Mouse (Mus musculus) left cerebral cortex, adult 9 months (tissue): ENCODE measurements at regions not wholly inside any gene's neighbourhood (a gene's known extent, or its start where the extent isn't known, plus 50 kb on each side); places are given as distances from the start of the nearest gene placed in this dataset.
"Not testable (repeated sequence)": the region's sequence is repeated elsewhere in the genome, so short reads cannot be mapped to it uniquely, and the experiment has no call there.

Experiments
- DNase-seq, 2 experiments: peaks; one replicate each; pipeline ENCODE4 v3.0.0; 2022; ENCODE audit warnings: low spot score in 2 of 2

DNA sequence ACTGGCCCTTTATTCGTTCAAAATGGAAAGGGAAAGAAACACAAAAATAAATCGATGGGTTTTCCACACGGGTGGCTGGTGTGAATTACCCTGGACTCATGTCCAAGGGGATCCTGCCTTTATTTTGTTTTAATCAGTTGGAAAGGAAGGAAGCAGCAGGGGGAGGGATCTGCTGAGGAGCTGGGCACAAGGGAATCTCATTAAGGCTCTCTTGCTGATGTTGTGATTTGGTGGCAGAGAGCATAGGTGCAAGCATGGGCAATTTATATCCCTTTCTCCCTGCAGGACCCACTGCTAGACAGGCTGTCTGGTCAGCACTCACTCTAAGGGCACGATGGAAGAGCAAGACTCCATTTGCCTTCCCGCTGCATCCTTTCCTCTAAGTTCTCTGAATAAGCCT, 469.2 kb downstream of the Epha7 start:
- no peak for DNase-seq

DNA sequence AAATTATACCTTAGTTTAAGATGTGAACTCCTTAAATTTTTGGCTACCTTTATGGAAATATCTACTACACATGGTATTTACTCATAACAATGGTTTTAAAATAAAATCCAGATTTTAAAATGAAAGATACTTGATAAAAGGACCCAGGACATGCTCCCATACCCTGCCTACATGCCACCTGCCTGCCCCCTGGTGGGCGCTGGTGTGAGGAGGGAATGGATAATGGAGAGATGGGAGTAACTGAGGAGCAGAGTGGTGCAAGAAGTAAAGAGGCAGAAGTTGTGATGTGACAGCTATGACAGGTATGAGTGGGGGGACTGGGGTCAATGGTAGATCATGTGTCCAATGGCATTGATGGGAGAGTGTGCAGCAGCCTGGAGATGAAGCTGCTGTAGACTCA, 488.4 kb downstream of the Epha7 start:
- no peak for DNase-seq

DNA sequence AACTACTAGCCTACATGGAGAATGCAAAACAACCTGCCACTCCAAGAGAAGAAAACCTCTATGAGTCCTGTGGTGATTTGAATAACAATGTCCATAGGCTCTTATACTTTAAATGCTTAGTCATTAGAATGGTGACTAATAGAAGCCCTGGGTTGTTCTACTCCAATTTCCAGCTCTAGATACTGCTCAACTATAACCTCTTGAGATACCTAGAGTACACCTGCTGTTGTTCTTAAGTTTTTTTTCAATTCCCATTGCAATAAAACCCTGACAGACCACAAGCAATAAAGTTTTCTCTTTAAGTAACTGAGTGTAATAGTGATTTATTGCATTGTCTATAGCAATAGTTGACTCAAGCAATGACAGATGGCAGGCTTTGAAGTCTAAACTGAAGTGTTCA, 491.0 kb downstream of the Epha7 start:
- DNase-seq: no peak

DNA sequence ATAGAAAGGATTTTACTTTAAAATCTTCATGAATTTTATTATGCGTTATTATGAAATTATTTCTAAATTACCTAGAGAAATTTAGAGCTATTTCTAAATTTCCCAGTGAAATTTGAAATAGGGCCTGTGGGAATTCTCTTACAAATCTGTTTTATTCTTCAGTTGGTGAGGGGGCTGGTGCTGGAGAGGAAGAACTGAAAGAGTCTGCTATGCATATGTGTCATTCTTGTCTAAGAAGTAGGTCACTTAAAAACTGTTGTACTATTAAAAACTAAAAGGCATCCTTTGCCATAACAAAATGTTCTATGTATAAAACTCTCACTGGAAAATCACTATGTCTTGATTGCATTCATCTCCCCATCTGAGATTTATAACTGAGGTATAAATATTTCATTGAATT, 494.3 kb downstream of the Epha7 start:
- DNase-seq: no peak

DNA sequence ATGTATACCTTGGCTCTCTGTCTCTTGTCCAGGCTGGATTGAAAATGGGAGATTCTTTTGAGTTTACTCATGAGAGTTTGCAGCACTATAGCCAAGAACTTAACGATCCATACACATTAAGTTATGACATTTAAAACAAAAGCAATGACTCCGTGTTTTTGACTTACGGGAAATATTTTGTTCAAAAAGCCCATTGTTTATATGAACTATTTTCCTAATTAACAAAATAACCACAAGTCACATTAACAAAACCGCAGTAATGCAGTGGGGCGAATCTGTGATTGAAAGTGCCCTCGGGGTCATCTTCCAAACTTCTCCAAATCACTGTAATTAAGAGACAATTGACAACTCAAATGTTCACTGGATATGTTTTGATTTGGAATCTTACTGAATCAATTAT, 511.0 kb downstream of the Epha7 start:
- no peak for DNase-seq

DNA sequence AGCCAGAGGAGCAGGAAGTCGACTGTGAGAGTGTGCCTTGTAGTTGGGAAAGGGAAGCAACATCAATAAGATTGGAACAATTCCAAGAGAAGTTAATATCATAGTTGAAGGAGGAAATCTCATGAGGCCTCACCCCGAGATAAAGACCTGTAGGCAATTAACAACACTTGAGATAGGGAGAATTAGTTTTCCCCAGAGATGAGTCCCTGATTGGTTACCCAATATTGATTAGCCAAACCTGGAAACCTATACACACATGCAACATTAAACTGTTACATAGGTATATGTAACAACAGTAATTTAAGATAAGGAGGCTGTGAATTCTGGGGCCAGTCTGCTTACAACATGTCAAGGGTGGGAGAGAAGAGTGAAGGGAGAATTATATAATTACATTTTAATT, 516.2 kb downstream of the Epha7 start:
- DNase-seq: no peak

DNA sequence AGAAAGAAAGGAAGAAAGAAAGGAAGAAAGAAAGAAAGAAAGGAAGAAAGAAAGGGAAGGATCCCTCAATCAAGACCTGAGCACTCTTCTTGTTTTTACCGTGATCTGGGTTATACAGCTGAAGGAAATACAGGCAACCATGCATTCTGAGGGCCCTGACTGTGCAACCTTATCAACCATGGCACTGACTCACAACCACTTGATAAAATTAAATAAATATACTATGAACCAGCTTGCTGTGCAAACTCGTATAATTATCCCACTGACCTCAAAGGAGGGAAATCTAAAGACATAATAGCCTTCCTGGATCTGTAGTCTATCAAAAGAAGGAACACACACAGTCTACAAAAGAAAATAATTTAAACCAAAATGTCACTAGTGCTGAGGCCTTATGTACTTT, 518.8 kb downstream of the Epha7 start:
- DNase-seq: no peak

DNA sequence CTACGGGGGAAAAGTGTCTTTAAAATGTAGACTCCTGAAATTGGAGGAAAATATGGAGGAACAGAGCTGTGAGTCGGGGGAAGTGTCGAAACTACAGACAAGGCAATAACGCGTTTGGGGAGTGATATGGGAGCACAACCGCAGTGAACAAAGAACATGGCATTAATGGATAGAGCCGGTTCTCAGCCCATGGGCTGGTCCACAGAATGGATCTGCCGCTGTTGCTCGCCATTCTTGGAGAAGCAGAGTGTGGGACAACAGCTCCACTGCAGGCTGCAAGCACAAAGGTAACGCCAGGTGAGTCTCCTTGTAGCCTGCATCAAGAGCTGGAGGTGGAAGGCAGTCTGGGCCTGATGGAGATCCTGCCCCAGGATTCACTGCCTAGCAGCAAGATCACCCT, 524.3 kb downstream of the Epha7 start:
- DNase-seq: no peak

DNA sequence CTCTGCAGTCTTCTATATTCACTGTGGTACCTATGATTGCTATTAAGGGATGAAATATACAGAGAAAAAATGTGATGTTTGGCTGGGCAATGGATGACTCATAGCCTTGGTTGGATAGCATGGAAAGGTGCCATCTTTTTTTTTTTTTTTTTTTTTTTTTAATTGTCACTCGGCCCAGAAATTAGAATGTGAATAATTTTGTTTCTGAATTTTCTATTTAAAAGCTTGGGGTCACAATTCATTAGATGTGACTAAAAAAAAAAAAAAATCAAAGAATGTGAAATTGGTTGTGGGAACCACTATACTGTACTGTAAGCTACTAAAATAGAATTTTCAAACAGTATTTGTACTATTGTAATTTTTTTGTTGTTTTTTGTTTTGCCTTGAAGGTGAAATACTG, 549.3 kb downstream of the Epha7 start:
- DNase-seq: no peak

DNA sequence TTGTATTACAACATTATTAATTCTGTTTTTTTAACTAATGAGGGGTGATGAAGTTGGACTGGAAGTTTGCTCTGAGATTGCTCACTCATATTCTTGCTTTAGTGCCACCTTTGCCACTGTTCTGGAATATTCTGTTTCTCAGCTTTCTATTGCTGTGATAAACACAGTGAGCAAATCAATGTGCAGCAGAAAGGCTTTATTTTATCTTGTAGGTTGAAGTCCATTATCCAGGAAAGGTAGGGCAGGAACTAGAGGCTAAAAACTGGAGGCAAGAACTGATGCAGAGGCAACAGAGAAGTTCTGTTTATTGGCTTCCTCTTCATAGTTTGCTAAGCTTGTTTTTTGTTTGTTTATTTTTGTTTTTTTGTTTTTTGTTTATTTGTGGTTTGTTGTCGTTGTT, 576.4 kb downstream of the Epha7 start:
- no peak for DNase-seq

DNA sequence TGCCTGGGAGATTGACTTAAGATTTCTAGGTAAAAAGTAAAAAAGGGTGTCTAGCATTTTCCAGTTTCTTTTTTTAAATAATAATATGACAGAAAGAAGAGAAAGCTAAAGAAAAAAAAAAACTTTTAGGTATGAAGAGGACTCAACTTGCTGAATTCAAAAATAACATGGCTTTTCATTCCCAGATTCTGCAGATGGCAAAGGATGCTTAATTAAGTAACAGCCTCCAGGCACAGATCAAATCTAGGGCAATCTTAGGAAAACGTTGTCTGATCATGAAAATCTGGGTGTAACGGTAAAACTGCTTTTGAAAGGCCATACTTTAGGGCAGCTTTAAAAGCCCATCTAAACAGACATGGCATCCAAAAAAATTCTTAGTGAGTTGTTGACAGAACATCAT, 577.4 kb downstream of the Epha7 start:
- DNase-seq: no peak

DNA sequence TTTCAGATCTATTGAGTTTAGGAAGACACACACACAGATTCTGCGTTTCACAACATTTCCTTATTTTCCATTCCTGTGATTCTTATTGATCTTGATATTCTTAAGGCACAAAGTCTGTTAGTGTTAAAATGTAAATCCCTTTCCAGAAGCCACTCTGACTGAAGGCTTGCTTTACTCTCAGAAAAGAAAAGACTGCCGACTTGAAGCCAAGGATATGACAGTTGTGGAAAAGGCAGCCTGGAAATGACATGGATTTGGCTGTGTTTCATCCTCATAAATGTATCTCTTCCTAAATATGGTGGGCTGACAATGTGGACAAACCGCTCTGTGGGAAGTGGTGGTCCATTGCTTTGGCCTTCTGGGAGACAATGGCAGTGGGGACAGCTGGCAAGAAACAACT, 589.2 kb downstream of the Epha7 start:
- no peak for DNase-seq

DNA sequence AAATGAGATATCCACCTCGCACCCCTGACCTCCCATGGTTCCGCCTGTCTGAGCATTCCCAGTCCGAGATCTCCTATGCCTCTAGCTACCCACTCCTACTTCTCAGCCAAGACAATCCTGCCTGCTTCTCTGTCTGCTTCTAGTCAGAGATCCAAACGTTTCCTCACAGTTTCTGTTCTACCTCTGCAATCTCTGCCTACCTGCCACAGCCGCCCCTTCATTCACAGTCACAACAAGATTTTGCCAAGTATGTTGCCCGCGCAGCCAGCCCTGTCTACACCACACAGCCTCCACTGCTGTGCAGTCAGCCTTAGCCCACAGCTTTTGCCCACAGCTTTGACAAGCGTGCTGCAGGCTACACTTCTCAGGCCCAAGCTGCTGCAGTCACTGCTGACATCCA, 601.7 kb downstream of the Epha7 start:
- DNase-seq: peak; percentile 2 to 24

DNA sequence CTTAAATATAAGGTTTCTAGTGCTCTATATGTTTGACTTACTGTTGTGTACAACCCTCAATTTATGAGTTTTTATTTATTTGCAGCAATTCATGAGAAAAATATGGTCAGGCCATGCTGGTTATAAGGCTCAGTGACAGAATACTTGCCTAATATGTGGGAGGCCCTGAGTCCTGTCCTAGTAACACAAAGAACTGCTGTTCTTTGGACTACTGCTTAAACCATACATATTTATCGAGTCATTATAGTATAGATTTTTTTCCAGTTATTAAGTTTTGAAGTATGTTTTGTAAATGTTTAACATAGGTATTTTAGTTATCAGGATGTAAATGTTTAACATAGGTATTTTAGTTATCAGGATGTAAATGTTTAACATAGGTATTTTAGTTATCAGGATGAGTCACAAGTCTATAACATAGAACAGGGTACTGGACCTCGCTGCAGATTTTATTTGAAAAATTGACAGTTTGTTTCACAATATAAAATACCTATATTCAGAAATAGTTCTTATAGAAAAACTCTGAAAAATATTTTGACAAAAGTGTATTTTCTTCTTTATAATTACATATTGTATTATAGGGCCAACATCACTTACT, 607.4 kb downstream of the Epha7 start:
- no peak for DNase-seq

DNA sequence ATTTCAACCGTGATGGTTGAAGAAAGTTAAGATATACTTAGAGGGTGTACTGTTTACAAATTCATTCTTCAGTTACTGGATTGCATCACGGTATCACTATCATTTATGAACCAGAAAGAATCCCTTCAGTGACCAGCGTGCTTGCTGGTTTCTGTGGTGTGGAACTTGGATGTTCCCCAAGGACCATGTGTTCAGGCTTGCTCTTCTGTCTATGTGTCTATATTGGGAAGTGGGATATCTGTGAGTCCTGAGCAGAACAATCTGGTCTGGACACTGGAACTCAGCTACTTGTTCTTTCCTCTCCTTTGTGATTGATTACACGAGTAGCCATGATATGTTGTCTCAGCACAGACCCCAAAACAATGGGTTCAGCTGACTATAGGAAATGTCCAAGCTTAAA, 618.6 kb downstream of the Epha7 start:
- not testable (repeated sequence) for DNase-seq

DNA sequence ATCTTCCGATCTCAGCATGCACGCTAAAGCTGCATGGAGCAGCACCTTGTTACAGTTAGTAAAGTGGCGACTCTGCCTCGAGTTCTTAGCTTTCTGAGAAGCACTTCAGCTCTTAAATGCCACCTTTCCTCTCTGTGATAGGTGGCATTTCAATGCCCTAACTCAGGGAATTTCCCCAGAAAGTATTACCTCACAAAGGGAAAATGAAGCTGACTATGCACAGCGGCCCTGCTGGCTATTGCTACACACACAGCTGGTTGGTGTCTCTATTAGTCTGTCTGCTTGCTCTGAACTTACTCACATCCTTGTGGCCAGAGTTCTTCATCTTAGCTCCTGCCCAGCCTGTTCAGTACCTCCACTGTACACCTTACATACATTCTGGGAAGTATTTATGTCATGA, 650.4 kb downstream of the Epha7 start:
- no peak for DNase-seq

DNA sequence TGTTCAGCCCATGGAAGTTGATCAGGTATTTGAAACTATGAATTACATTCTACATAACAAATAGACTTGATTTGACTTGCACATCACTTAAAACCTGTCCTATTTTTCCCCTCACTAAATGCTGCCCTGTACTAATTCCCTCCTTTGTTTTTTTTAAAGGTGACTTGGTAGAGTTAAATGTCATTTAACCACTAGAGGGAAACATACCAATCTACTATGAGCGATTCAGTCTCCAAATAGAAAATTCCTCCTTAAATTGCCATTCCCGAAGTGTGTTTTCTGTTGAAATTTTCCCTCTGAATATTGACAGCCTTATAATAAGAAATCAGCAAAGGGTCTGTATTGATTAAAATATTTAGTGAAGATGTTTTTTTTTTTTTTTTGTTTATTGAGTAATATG, 653.4 kb downstream of the Epha7 start:
- no peak for DNase-seq

DNA sequence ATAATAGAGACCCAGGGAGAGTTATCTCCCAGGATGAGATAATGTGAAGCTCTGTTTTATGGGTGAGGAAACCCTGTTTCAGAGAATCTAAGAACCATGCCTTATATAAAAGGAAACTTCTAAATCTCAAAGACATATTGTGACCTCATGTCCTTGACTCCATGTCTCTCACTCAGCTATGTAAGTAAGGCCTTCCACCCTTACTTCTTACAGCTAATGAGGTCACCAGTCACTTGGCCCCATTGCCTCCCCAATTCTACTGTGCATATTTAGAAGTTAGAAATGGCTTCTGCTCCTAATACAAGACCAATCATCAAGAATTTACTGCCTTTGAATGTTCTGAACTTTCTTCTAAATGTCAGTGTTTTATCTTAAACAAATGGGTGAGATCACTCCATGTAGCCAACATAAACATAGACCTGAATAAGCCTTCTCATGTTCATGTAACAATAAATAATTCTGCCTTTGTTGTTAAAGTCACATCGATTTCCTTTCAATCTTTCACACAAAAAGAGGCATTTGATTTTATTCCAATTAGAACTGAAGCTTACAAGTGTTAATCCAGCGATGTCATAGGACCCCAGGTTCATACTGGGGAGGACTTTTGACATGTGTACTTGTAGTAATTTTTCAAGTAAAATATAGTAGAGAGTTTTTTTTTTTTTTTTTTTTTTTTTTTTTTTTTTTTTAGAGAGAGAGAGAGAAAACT, 667.6 kb downstream of the Epha7 start:
- DNase-seq: no peak

DNA sequence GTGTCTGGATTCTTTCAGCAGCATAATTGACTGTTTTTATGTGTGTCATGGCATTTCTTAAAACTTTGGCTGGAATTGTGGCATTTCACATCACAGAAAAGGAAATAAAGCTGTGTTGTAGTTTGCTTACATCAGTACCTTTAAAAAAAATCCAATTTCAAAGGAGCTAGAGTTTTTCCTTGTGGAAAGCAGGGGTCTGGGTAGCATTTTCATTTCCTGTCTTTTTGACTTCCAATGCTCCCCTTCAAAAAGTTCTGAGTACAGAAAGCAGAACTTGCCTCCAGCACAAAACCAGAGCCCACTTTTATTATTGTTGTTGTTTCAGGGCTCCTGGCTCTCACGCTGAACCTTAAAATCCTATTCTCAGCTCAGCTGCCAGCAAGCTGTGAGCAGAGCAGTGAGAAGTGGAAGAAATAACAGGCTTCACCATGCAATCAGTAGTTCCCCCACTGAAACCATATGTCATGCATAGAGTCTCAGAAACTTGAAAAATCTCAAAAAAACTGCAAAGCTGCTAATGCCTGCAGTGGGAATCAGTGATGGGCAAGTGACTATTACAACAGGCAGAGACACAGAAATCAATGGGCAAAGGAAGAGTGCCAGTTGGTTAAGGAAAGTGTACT, 668.3 kb downstream of the Epha7 start:
- no peak for DNase-seq

DNA sequence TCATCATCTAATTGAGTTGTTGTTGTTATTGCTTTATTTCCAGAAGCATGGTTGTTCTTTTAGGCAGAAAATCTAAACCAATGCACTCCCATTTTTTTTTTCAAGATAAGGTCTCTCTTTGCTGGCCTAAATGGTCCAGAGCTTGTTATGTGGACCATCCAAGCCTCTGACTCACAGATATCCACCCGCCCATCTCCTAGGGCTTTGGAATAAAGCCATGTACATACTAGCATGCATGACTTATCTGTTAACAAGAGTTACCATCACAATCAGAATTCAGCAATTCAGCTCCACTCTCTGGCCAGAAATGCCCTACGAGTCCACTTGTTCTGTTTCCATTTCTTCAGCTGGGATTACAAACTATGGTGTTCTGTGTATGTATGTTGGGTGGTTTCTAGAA, 669.5 kb downstream of the Epha7 start:
- no peak for DNase-seq

DNA sequence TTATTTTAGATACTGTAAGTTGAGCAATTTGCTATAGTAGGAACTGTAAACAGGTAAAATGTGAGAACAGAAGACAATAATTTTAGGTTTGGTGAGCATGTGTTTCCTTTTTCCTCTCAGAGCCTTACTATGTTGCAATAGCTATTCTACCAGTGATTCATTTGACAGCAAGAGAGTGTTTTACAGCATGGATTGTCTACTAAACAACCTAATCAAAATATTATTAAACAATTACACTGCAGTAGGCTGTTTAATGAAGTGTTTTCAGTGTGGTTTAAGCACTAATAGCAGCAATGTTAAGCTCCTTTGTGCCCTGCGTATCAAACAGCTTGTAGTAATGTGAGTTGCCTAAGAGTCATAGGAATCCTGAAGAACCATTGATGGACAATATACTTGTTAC, 687.9 kb downstream of the Epha7 start:
- DNase-seq: no peak

DNA sequence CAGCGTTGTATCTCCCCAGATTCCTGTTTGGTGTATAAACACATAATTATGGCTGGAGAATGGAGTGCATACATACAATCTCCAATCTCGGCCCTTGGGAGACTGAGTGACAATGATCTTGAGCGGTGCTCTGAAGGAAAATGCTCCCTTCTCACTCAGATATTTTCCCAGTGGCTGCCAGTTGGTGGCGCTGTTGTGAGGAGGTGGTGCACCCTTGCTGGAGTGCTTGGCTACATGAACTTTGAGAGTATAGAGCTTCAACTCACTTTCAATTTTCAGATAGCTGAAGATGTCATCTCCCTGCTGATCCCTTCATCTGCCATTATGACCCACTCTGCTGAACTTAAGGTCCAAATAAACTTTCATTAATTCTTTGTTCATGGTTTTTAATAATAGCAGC, 712.1 kb downstream of the Epha7 start:
- DNase-seq: no peak

DNA sequence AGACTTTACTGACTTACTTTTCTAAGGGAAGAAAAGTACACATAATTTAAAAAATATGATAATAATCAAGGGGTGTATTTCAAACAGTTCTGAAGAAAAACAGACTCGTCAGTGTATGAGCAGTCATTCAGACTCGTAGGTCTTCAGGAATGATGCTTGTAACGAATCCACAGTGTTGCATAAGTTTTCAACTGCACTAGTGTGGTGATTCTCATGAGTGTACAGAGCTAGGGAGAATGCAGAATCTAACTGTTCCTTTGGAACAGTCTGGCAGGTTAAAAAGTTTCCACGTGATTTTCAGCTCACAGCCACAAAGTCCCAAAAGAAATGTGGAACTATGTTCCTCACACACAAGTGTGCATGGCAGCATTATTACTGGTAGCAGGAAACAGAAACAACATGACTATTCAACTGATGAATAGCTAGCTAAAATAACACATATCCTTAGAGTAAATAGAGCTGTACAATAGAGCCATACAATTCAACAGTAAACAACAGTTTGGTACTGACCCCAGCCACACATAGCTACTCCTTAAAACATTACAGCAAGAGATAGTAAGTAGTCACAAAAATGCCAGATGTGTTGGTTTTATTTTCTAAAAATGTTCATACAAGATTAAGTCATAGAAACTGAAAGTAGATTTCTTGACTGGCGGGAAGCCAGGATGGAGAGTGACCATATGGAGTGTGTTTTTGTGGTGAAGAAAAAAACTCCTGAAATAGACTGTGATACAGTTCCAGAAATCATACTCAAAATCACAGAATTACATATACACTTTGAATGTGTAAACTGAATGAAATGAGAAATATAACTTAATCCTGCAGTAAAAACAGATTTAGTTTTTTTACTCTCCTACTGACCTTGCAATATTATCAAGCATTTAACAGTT, 713.1 kb downstream of the Epha7 start:
- peak; percentile 18 to 81 for DNase-seq
